ENCODE assay signal across 8 mouse cellular contexts in genomic region chr2:53190684-53191511, GRCm38 (mm10). TPM values are rescaled to one million over a fixed set of nuclear protein-coding genes. Genes with fewer than 3 reads are reported as not detected.
DNase-seq lines count a peak whose midpoint lies in the region; ATAC-seq and TF ChIP-seq lines count a peak whose summit lies in the region.

TSS of gene Prpf40a (minus strand) at chr2:53191284.

- WGBS in embryonic facial prominence, embryonic 14.5 days: 0% methylated on average over 45 of the region's 53 CpGs
- WGBS in heart, adult 2 months: under 1% methylated on average over 49 of the region's 53 CpGs
- WGBS in limb, embryonic 13.5 days: 0% methylated on average over 44 of the region's 53 CpGs
- under 1% methylated on average over 48 of the region's 53 CpGs for WGBS in midbrain, embryonic 16.5 days

- no peaks in the 10 kb centered on the region for H3K9me3 ChIP-seq in embryonic facial prominence, embryonic 14.5 days (ENCODE audit: control insufficient read depth, low read length)
- H3K9me3 ChIP-seq in limb, embryonic 13.5 days: no peaks in the 10 kb centered on the region
- H3K9me3 ChIP-seq in midbrain, embryonic 16.5 days (replicated peaks; ENCODE audit: control insufficient read depth, low read length, poor library complexity, severe bottlenecking): no peaks in the 10 kb centered on the region

- ATAC-seq in embryonic facial prominence, embryonic 14.5 days (ENCODE audit: low read depth): peak; percentile 97
- peak; percentile 97 for ATAC-seq in limb, embryonic 13.5 days (ENCODE audit: low FRiP score, low read depth)
- peak; percentile 97 for ATAC-seq in midbrain, embryonic 16.5 days

- TF ChIP-seq POLR2A in heart, adult 2 months (IDR thresholded peaks at IDR 0.05; ENCODE audit: insufficient read depth, low read depth, low read length): peak; percentile 84

- H3K4me1 ChIP-seq in embryonic facial prominence, embryonic 14.5 days (ENCODE audit: control insufficient read depth, insufficient read depth, low read length): peaks cover 16% of the 10 kb centered on the region
- H3K4me1 ChIP-seq in heart, adult 2 months (ENCODE audit: control insufficient read depth, insufficient read depth, low read length): peaks cover 3% of the 10 kb centered on the region; the same call in 1 of the 2 replicates
- H3K4me1 ChIP-seq in limb, embryonic 13.5 days: peaks cover 22% of the 10 kb centered on the region
- H3K4me1 ChIP-seq in midbrain, embryonic 16.5 days (ENCODE audit: control insufficient read depth, insufficient read depth, low read length): peaks cover 24% of the 10 kb centered on the region

- no peak for TF ChIP-seq EP300 in heart, adult 2 months (IDR thresholded peaks at IDR 0.05; ENCODE audit: insufficient read depth, low read depth, low read length)

- peak within 1 kb of the TSS; percentile 96 for H3K27ac ChIP-seq in embryonic facial prominence, embryonic 14.5 days (replicated peaks; ENCODE audit: low read depth, low read length)
- H3K27ac ChIP-seq in heart, adult 2 months: peak within 1 kb of the TSS; percentile 96
- peak within 1 kb of the TSS; percentile 94 for H3K27ac ChIP-seq in limb, embryonic 13.5 days
- peak within 1 kb of the TSS; percentile 98 for H3K27ac ChIP-seq in midbrain, embryonic 16.5 days (ENCODE audit: low read length)

- H3K79me2 ChIP-seq in heart, adult 2 months (replicated peaks; ENCODE audit: control insufficient read depth, insufficient read depth, low read length): peaks cover 2% of the 10 kb centered on the region

- peaks cover 33% of the 10 kb centered on the region for H3K36me3 ChIP-seq in embryonic facial prominence, embryonic 14.5 days (ENCODE audit: control insufficient read depth, insufficient read depth, low read length)
- peaks cover 14% of the 10 kb centered on the region; the same call in 1 of the 2 replicates for H3K36me3 ChIP-seq in heart, adult 2 months (ENCODE audit: control insufficient read depth, insufficient read depth, low read length)
- peaks cover 17% of the 10 kb centered on the region for H3K36me3 ChIP-seq in limb, embryonic 13.5 days
- H3K36me3 ChIP-seq in midbrain, embryonic 16.5 days (ENCODE audit: control insufficient read depth, insufficient read depth, low read length): peaks cover 3% of the 10 kb centered on the region; the same call in 1 of the 2 replicates

- peak within 1 kb of the TSS; percentile 90 for H3K4me3 ChIP-seq in embryonic facial prominence, embryonic 14.5 days (ENCODE audit: low read depth, low read length)
- peak within 1 kb of the TSS; percentile 75 for H3K4me3 ChIP-seq in heart, adult 2 months
- peak within 1 kb of the TSS; percentile 91 for H3K4me3 ChIP-seq in limb, embryonic 13.5 days
- peak within 1 kb of the TSS; percentile 58 for H3K4me3 ChIP-seq in midbrain, embryonic 16.5 days (ENCODE audit: low read depth, low read length)

- H3K27me3 ChIP-seq in embryonic facial prominence, embryonic 14.5 days (replicated peaks; ENCODE audit: control insufficient read depth, insufficient read depth, low read length): no peaks in the 10 kb centered on the region
- H3K27me3 ChIP-seq in heart, adult 2 months (ENCODE audit: control insufficient read depth, insufficient read depth, low read length): no peaks in the 10 kb centered on the region
- no peaks in the 10 kb centered on the region for H3K27me3 ChIP-seq in limb, embryonic 13.5 days
- no peaks in the 10 kb centered on the region for H3K27me3 ChIP-seq in midbrain, embryonic 16.5 days (ENCODE audit: control insufficient read depth, insufficient read depth, low read depth, low read length)

- peak within 1 kb of the TSS; percentile 89 for H3K9ac ChIP-seq in embryonic facial prominence, embryonic 14.5 days (ENCODE audit: low read depth, low read length)
- H3K9ac ChIP-seq in heart, adult 2 months (ENCODE audit: low read depth, low read length): peak within 1 kb of the TSS; percentile 81
- H3K9ac ChIP-seq in limb, embryonic 13.5 days: peak within 1 kb of the TSS; percentile 89
- peak within 1 kb of the TSS; percentile 91 for H3K9ac ChIP-seq in midbrain, embryonic 16.5 days (ENCODE audit: low read depth, low read length)

- intact Hi-C loops in heart, adult 2 months (cut with DNase I): loop anchor here (5.0 to 10.0 kb wide), 3 partner anchors 334 to 766 kb away; partner anchors contain the start of genes Arl5a, Fmnl2 and Stam2

- no peak for TF ChIP-seq CTCF in heart, adult 2 months (IDR thresholded peaks at IDR 0.05)

- H3K4me2 ChIP-seq in embryonic facial prominence, embryonic 14.5 days (ENCODE audit: low read depth, low read length): peak within 1 kb of the TSS; percentile 81
- H3K4me2 ChIP-seq in limb, embryonic 13.5 days (replicated peaks): peak within 1 kb of the TSS; percentile 79
- H3K4me2 ChIP-seq in midbrain, embryonic 16.5 days (ENCODE audit: low read length): peak within 1 kb of the TSS; percentile 71

- DNase-seq in 3T3-L1 (ENCODE audit: low read depth, low spot score): peak; percentile 99
- DNase-seq in adrenal gland, postnatal 4 days (ENCODE audit: low spot score in 2 of 2): peak; percentile 99
- peak; percentile 99 for DNase-seq in embryonic facial prominence, embryonic 14.5 days (ENCODE audit: low spot score)
- DNase-seq in heart, adult 2 months: peak; percentile 99 to 100
- DNase-seq in kidney, adult 8-10 months: peak; percentile 99
- peak; percentile 97 to 99 for DNase-seq in spleen, postnatal 10 days (ENCODE audit: low spot score in 2 of 2)

RNA-seq across cellular contexts. Expression of gene Prpf40a, which starts in this region (rescaled TPM):
- total RNA-seq in adrenal gland, postnatal 4 days (2021): 100 to 1,000 TPM in 1 of 2 experiments, 10 to 100 TPM in 1; 89.8 to 102 TPM
- polyA plus RNA-seq in embryonic facial prominence, embryonic 14.5 days (2014; fragmentation: Nextera tagmentation; extraction: Ambion mirVana): 132 and 151 TPM in 2 replicates
- 10 to 100 TPM; 28.7 to 30.2 TPM for total RNA-seq in heart, adult 2 months (2021)
- polyA plus RNA-seq in heart, adult 2 months (2012; rRNA removed): 7.9 and 12.4 TPM in 2 replicates
- polyA plus RNA-seq in limb, embryonic 13.5 days (2015; fragmentation: Nextera tagmentation; extraction: Ambion mirVana): 162 and 171 TPM in 2 replicates
- polyA plus RNA-seq in midbrain, embryonic 16.5 days (2015; fragmentation: Nextera tagmentation; extraction: Ambion mirVana): 76.6 and 88.6 TPM in 2 replicates

Comparison
In these comparisons a context has a peak if more than half of its experiments do, and no peak if none do; other contexts are left out.
1. Peak in every context shown above with its lines: DNase-seq, ATAC-seq, H3K4me3 ChIP-seq and H3K27ac ChIP-seq.